Mouse (Mus musculus) MEL (cell line): Measurements from ENCODE around the gene Tor4a.

Experiments
- CTCF ChIP-seq, 3 experiments: IDR thresholded peaks in 2 of 3; conservative IDR thresholded peaks in 1 of 3; 2 replicates each; pipeline ENCODE4 v1.5.1; 2011 to 2012; ENCODE audit warnings: low read length in 3 of 3, low read depth in 2 of 3, mild to moderate bottlenecking in 2 of 3, improper control_type of control experiment in 1 of 3, inconsistent platforms in 1 of 3, mixed read lengths in 1 of 3, moderate library complexity in 1 of 3; ENCODE audit not compliant: control insufficient read depth in 1 of 3, insufficient read depth in 1 of 3, poor library complexity in 1 of 3, severe bottlenecking in 1 of 3
- E2F4 ChIP-seq: IDR thresholded peaks from 2 replicates; pipeline ENCODE4 v1.6.1; 2011; ENCODE audit warnings: low read depth, low read length, improper control_type of control experiment, borderline replicate concordance
- MYC ChIP-seq: IDR thresholded peaks from 2 replicates; pipeline ENCODE4 v1.6.1; 2011; ENCODE audit warnings: low read depth, mild to moderate bottlenecking, low read length, improper control_type of control experiment, moderate library complexity
- ZC3H11A ChIP-seq: IDR thresholded peaks from 2 replicates; pipeline ENCODE4 v1.6.1; 2012; ENCODE audit warnings: low read depth, mild to moderate bottlenecking, inconsistent platforms, low read length, improper control_type of control experiment

DNA sequence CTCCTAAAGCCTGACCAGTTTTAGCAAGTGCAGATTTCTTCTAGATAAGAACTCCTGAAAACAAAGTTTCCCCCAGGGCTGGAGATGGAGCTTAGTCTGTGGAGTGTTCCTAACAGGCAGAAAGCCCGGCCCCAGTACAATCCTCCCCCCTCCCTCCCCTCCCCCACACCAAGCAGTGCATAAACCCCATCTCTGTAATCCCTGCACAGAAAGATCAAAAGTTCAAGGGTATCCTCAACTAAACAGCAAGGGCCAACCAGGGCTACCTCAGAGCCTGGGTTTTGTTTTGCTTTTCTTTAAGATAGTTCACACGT is 28.1 kb downstream of the Tor4a start:
- TF ChIP-seq E2F4 (no peak), MYC (no peak), ZC3H11A (no peak), CTCF (IDR thresholded peaks at IDR 0.05 in 2 of 3, conservative IDR thresholded peaks at IDR 0.05 in 1 of 3; ENCODE audit: control insufficient read depth in 1 of 3, insufficient read depth in 1 of 3, low read depth in 2 of 3, low read length in 3 of 3, poor library complexity in 1 of 3, severe bottlenecking in 1 of 3) (no peak)
